Mouse (Mus musculus): ENCODE data around the gene Rps6kc1. TPM values are rescaled to one million over a fixed set of nuclear protein-coding genes. Genes with fewer than 3 reads are reported as not detected.

The Rps6kc1 gene
- polyA plus RNA-seq, 1 experiment = 7.4 TPM

- Histone ChIP-seq H3K4me1 (replicated peaks; ENCODE audit: control insufficient read depth, insufficient read depth, low read length) (no peaks in the 10 kb centered on the region), H3K4me3 (ENCODE audit: control insufficient read depth, insufficient read depth, low read length) (no peak overlapping the region), H3K27me3 (ENCODE audit: control insufficient read depth, insufficient read depth, low read length) (no peaks in the 10 kb centered on the region), H3K36me3 (ENCODE audit: control insufficient read depth, insufficient read depth, low read length) (no peaks in the 10 kb centered on the region), H3K27ac (ENCODE audit: control insufficient read depth, insufficient read depth, low read length) (no peak overlapping the region)
- WGBS = 93% methylated on average over 20 of the region's 20 CpGs
- no peak for TF ChIP-seq POLR2A (IDR thresholded peaks at IDR 0.05; ENCODE audit: control insufficient read depth, extremely low read depth, insufficient read depth, low read length, poor library complexity)
- no peak for TF ChIP-seq CTCF (IDR thresholded peaks at IDR 0.05; ENCODE audit: borderline replicate concordance, control insufficient read depth, extremely low read depth, insufficient read depth, low read length, poor library complexity)
- DNase-seq = no peak
Observed at GRCm38 (mm10) chr1:190653989-190654693, 257.4 kb downstream of the Rps6kc1 start.

DNA sequence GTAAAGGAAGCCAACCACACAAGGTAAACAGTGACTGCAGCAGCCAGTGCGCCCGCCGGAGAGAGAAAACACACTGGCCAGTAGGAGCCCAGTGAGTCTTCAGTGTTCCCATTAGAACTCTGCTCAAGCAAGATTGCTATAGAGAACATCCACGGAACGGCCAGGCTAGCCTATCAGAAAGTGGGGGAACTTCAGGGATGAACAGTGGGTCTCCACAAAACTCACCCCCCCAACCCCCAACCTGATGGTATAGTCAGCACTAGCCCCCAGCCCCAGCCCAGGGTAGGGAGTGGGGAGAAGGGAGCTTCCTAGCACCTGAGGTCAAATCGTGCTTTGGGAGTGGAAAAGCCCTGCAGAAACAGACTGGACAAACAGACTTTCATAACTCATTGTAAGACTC, 258.5 kb downstream of the Rps6kc1 start:
- TF ChIP-seq CTCF (IDR thresholded peaks at IDR 0.05; ENCODE audit: borderline replicate concordance, control insufficient read depth, extremely low read depth, insufficient read depth, low read length, poor library complexity) (no peak), POLR2A (IDR thresholded peaks at IDR 0.05; ENCODE audit: control insufficient read depth, extremely low read depth, insufficient read depth, low read length, poor library complexity) (no peak)
- DNase-seq = no peak
- Histone ChIP-seq H3K27me3 (ENCODE audit: control insufficient read depth, insufficient read depth, low read length) (no peaks in the 10 kb centered on the region), H3K36me3 (ENCODE audit: control insufficient read depth, insufficient read depth, low read length) (no peaks in the 10 kb centered on the region), H3K4me3 (ENCODE audit: control insufficient read depth, insufficient read depth, low read length) (no peak overlapping the region), H3K27ac (ENCODE audit: control insufficient read depth, insufficient read depth, low read length) (no peak overlapping the region), H3K4me1 (replicated peaks; ENCODE audit: control insufficient read depth, insufficient read depth, low read length) (no peaks in the 10 kb centered on the region)
- 89% methylated on average over 6 of the region's 6 CpGs for WGBS

Other genes starting within 250 kb of the Rps6kc1 start
- gene Angel2, start 13.3 kb upstream of the Rps6kc1 start, polyA plus RNA-seq (2012; rRNA removed) = 36.8 and 37.7 TPM in 2 replicates
- 2.1 and 3.4 TPM in 2 replicates for gene Vash2, start 67.5 kb upstream of the Rps6kc1 start, polyA plus RNA-seq (2012; rRNA removed)
- 56.7 and 58.9 TPM in 2 replicates for gene Flvcr1, start 114.4 kb upstream of the Rps6kc1 start, polyA plus RNA-seq (2012; rRNA removed)
- not detected in 2 replicates for gene Spata45, start 124.9 kb upstream of the Rps6kc1 start, polyA plus RNA-seq (2012; rRNA removed)
- gene Tatdn3, start 151.2 kb upstream of the Rps6kc1 start, polyA plus RNA-seq (2012; rRNA removed) = 4.6 and 5.2 TPM in 2 replicates
- gene Nsl1, start 151.2 kb upstream of the Rps6kc1 start, polyA plus RNA-seq (2012; rRNA removed) = 8.1 and 17.6 TPM in 2 replicates
- 12.6 and 18.4 TPM in 2 replicates for gene Batf3, start 186.1 kb upstream of the Rps6kc1 start, polyA plus RNA-seq (2012; rRNA removed)

Data from thymus, adult 2 months (tissue).